Mouse (Mus musculus): Measurements from ENCODE around the gene Dbndd2. TPM values are rescaled to one million over a fixed set of nuclear protein-coding genes. Genes with fewer than 3 reads are reported as not detected.

Dbndd2 gene
- polyA plus RNA-seq, 1 experiment from 2014 or later: 16.4 TPM

GRCm38 (mm10) chr2:164494126-164494525 is 8.2 kb downstream of the Dbndd2 start:
- no peaks in the 10 kb centered on the region for H3K9me3 ChIP-seq (ENCODE audit: control insufficient read depth, low read length)
- 47% methylated on average over 2 of the region's 2 CpGs for WGBS
- H3K9ac ChIP-seq (ENCODE audit: low read depth, low read length): no peak overlapping the region
- H3K4me1 ChIP-seq (ENCODE audit: control insufficient read depth, insufficient read depth, low read length): peaks cover 5% of the 10 kb centered on the region
- H3K4me3 ChIP-seq (ENCODE audit: low read length): no peak overlapping the region
- no peaks in the 10 kb centered on the region for H3K36me3 ChIP-seq (ENCODE audit: control insufficient read depth, insufficient read depth, low read length)
- H3K4me2 ChIP-seq (ENCODE audit: low read depth, low read length): no peak overlapping the region
- H3K27me3 ChIP-seq (replicated peaks; ENCODE audit: control insufficient read depth, insufficient read depth, low read length): no peaks in the 10 kb centered on the region
- H3K27ac ChIP-seq (ENCODE audit: low read length): no peak overlapping the region
- no peak for ATAC-seq

- Histone ChIP-seq H3K4me1 (ENCODE audit: control insufficient read depth, insufficient read depth, low read length) (peaks cover 5% of the 10 kb centered on the region), H3K36me3 (ENCODE audit: control insufficient read depth, insufficient read depth, low read length) (peaks cover 7% of the 10 kb centered on the region), H3K4me3 (ENCODE audit: low read length) (no peak overlapping the region), H3K27ac (ENCODE audit: low read length) (no peak overlapping the region), H3K9ac (ENCODE audit: low read depth, low read length) (no peak overlapping the region), H3K9me3 (ENCODE audit: control insufficient read depth, low read length) (no peaks in the 10 kb centered on the region), H3K4me2 (ENCODE audit: low read depth, low read length) (no peak overlapping the region; the same call in 1 of the 2 replicates), H3K27me3 (replicated peaks; ENCODE audit: control insufficient read depth, insufficient read depth, low read length) (no peaks in the 10 kb centered on the region)
- WGBS: 59% methylated on average over 1 of the region's 1 CpGs
- no peak for ATAC-seq
Observed at GRCm38 (mm10) chr2:164496331-164496730, 10.4 kb downstream of the Dbndd2 start.

- Histone ChIP-seq H3K27ac (ENCODE audit: low read length) (peak within 1 kb of the TSS; percentile 70), H3K9me3 (ENCODE audit: control insufficient read depth, low read length) (no peaks in the 10 kb centered on the region), H3K4me1 (ENCODE audit: control insufficient read depth, insufficient read depth, low read length) (peaks cover 5% of the 10 kb centered on the region), H3K27me3 (replicated peaks; ENCODE audit: control insufficient read depth, insufficient read depth, low read length) (no peaks in the 10 kb centered on the region), H3K9ac (ENCODE audit: low read depth, low read length) (peak within 1 kb of the TSS; percentile 87), H3K36me3 (ENCODE audit: control insufficient read depth, insufficient read depth, low read length) (peaks cover 12% of the 10 kb centered on the region), H3K4me2 (ENCODE audit: low read depth, low read length) (peak within 1 kb of the TSS; percentile 95), H3K4me3 (ENCODE audit: low read length) (peak within 1 kb of the TSS; percentile 94)
- 4% methylated on average over 43 of the region's 43 CpGs for WGBS
- ATAC-seq: peak; percentile 97
Observed at GRCm38 (mm10) chr2:164496847-164497690, 11.2 kb downstream of the Dbndd2 start, which contains the start of gene Pigt. Gene Pigt, plus strand, starts transcription at chr2:164497520.

- H3K9me3 ChIP-seq (ENCODE audit: control insufficient read depth, low read length): no peaks in the 10 kb centered on the region
- peaks cover 12% of the 10 kb centered on the region for H3K36me3 ChIP-seq (ENCODE audit: control insufficient read depth, insufficient read depth, low read length)
- ATAC-seq: peak; percentile 59
- peak overlapping the region; percentile 45 for H3K27ac ChIP-seq (ENCODE audit: low read length)
- H3K27me3 ChIP-seq (replicated peaks; ENCODE audit: control insufficient read depth, insufficient read depth, low read length): no peaks in the 10 kb centered on the region
- WGBS: 6% methylated on average over 21 of the region's 21 CpGs
- H3K4me2 ChIP-seq (ENCODE audit: low read depth, low read length): peak overlapping the region; percentile 95
- peaks cover 5% of the 10 kb centered on the region for H3K4me1 ChIP-seq (ENCODE audit: control insufficient read depth, insufficient read depth, low read length)
- H3K4me3 ChIP-seq (ENCODE audit: low read length): peak overlapping the region; percentile 94
- peak overlapping the region; percentile 87 for H3K9ac ChIP-seq (ENCODE audit: low read depth, low read length)
Observed at GRCm38 (mm10) chr2:164497691-164498268, 11.9 kb downstream of the Dbndd2 start.

- no peak overlapping the region for H3K4me3 ChIP-seq (ENCODE audit: low read length)
- H3K27me3 ChIP-seq (replicated peaks; ENCODE audit: control insufficient read depth, insufficient read depth, low read length): no peaks in the 10 kb centered on the region
- H3K36me3 ChIP-seq (ENCODE audit: control insufficient read depth, insufficient read depth, low read length): peaks cover 23% of the 10 kb centered on the region
- no peak overlapping the region for H3K4me2 ChIP-seq (ENCODE audit: low read depth, low read length)
- WGBS: 75% methylated on average over 5 of the region's 5 CpGs
- no peak for ATAC-seq
- no peak overlapping the region for H3K27ac ChIP-seq (ENCODE audit: low read length)
- peaks cover 5% of the 10 kb centered on the region for H3K4me1 ChIP-seq (ENCODE audit: control insufficient read depth, insufficient read depth, low read length)
- H3K9me3 ChIP-seq (ENCODE audit: control insufficient read depth, low read length): 0 out of 2 replicates have a peak, but pooled peaks cover 1% of the 10 kb centered on the region
- H3K9ac ChIP-seq (ENCODE audit: low read depth, low read length): no peak overlapping the region
Observed at GRCm38 (mm10) chr2:164499317-164499716, 13.4 kb downstream of the Dbndd2 start.

GRCm38 (mm10) chr2:164500511-164500910 is 14.6 kb downstream of the Dbndd2 start:
- Histone ChIP-seq H3K4me3 (ENCODE audit: low read length) (no peak overlapping the region), H3K27me3 (replicated peaks; ENCODE audit: control insufficient read depth, insufficient read depth, low read length) (no peaks in the 10 kb centered on the region)

GRCm38 (mm10) chr2:164504919-164505318 is 19.0 kb downstream of the Dbndd2 start:
- no peak overlapping the region for H3K27ac ChIP-seq (ENCODE audit: low read length)
- 0 out of 2 replicates have a peak, but pooled peaks cover 3% of the 10 kb centered on the region for H3K9me3 ChIP-seq (ENCODE audit: control insufficient read depth, low read length)
- ATAC-seq: no peak
- H3K27me3 ChIP-seq (replicated peaks; ENCODE audit: control insufficient read depth, insufficient read depth, low read length): no peaks in the 10 kb centered on the region
- 98% methylated on average over 3 of the region's 3 CpGs for WGBS
- no peak overlapping the region for H3K4me2 ChIP-seq (ENCODE audit: low read depth, low read length)
- no peaks in the 10 kb centered on the region for H3K4me1 ChIP-seq (ENCODE audit: control insufficient read depth, insufficient read depth, low read length)
- H3K9ac ChIP-seq (ENCODE audit: low read depth, low read length): no peak overlapping the region
- H3K36me3 ChIP-seq (ENCODE audit: control insufficient read depth, insufficient read depth, low read length): peaks cover 34% of the 10 kb centered on the region
- H3K4me3 ChIP-seq (ENCODE audit: low read length): no peak overlapping the region

More at GRCm38 (mm10) chr2:164500511-164500910, 14.6 kb downstream of the Dbndd2 start:
- Histone ChIP-seq H3K9me3 (ENCODE audit: control insufficient read depth, low read length) (0 out of 2 replicates have a peak, but pooled peaks cover 3% of the 10 kb centered on the region), H3K4me2 (ENCODE audit: low read depth, low read length) (no peak overlapping the region), H3K4me1 (ENCODE audit: control insufficient read depth, insufficient read depth, low read length) (peaks cover 5% of the 10 kb centered on the region), H3K27ac (ENCODE audit: low read length) (no peak overlapping the region), H3K9ac (ENCODE audit: low read depth, low read length) (no peak overlapping the region), H3K36me3 (ENCODE audit: control insufficient read depth, insufficient read depth, low read length) (peaks cover 32% of the 10 kb centered on the region)
- no peak for ATAC-seq
- WGBS: 85% methylated on average over 7 of the region's 7 CpGs

GRCm38 (mm10) chr2:164505619-164506347 is 19.9 kb downstream of the Dbndd2 start:
- no peak overlapping the region for H3K27ac ChIP-seq (ENCODE audit: low read length)
- no peak overlapping the region for H3K4me2 ChIP-seq (ENCODE audit: low read depth, low read length)
- 0 out of 2 replicates have a peak, but pooled peaks cover 3% of the 10 kb centered on the region for H3K9me3 ChIP-seq (ENCODE audit: control insufficient read depth, low read length)
- H3K36me3 ChIP-seq (ENCODE audit: control insufficient read depth, insufficient read depth, low read length): peaks cover 29% of the 10 kb centered on the region
- no peaks in the 10 kb centered on the region for H3K27me3 ChIP-seq (replicated peaks; ENCODE audit: control insufficient read depth, insufficient read depth, low read length)
- 66% methylated on average over 4 of the region's 4 CpGs for WGBS
- no peak for ATAC-seq
- H3K4me3 ChIP-seq (ENCODE audit: low read length): no peak overlapping the region
- H3K4me1 ChIP-seq (ENCODE audit: control insufficient read depth, insufficient read depth, low read length): no peaks in the 10 kb centered on the region
- H3K9ac ChIP-seq (ENCODE audit: low read depth, low read length): no peak overlapping the region

- no peak overlapping the region for H3K4me2 ChIP-seq (ENCODE audit: low read depth, low read length)
- 87% methylated on average over 19 of the region's 19 CpGs for WGBS
- ATAC-seq: no peak
Observed at GRCm38 (mm10) chr2:164507811-164508210, 21.9 kb downstream of the Dbndd2 start.

More at GRCm38 (mm10) chr2:164507811-164508210, 21.9 kb downstream of the Dbndd2 start:
- Histone ChIP-seq H3K36me3 (ENCODE audit: control insufficient read depth, insufficient read depth, low read length) (peaks cover 22% of the 10 kb centered on the region), H3K27ac (ENCODE audit: low read length) (no peak overlapping the region), H3K9ac (ENCODE audit: low read depth, low read length) (no peak overlapping the region), H3K4me1 (ENCODE audit: control insufficient read depth, insufficient read depth, low read length) (peaks cover 9% of the 10 kb centered on the region), H3K4me3 (ENCODE audit: low read length) (no peak overlapping the region), H3K9me3 (ENCODE audit: control insufficient read depth, low read length) (0 out of 2 replicates have a peak, but pooled peaks cover 3% of the 10 kb centered on the region), H3K27me3 (replicated peaks; ENCODE audit: control insufficient read depth, insufficient read depth, low read length) (no peaks in the 10 kb centered on the region)

Measured in intestine, embryonic 16.5 days (tissue).